Mouse (Mus musculus) bone marrow macrophage, adult 2 months (primary cell): ENCODE results near the gene Ptprd. TPM values are rescaled to one million over a fixed set of nuclear protein-coding genes. Genes with fewer than 3 reads are reported as not detected.
"Not testable (repeated sequence)": the region's sequence is repeated elsewhere in the genome, so short reads cannot be mapped to it uniquely, and the experiment has no call there.

Experiments used
- H3K27ac ChIP-seq: 2 replicates; pipeline ENCODE4 v1.5.1; 2012; ENCODE audit warnings: low read depth, low read length; ENCODE audit not compliant: insufficient read depth
- H3K4me1 ChIP-seq: 2 replicates; pipeline ENCODE4 v1.6.1; 2012; ENCODE audit warnings: low read length; ENCODE audit not compliant: control insufficient read depth, insufficient read depth
- H3K4me3 ChIP-seq: 2 replicates; pipeline ENCODE4 v1.5.1; 2012; ENCODE audit warnings: mild to moderate bottlenecking, low read length, moderate library complexity; ENCODE audit not compliant: insufficient read depth
- CTCF ChIP-seq: IDR thresholded peaks from 2 replicates; pipeline ENCODE4 v1.5.1; 2012; ENCODE audit warnings: low read depth, mild to moderate bottlenecking, low read length, moderate library complexity
- POLR2A ChIP-seq: IDR thresholded peaks from 2 replicates; pipeline ENCODE4 v1.6.1; 2012; ENCODE audit warnings: mild to moderate bottlenecking, low read depth, low read length, borderline replicate concordance
- polyA plus RNA-seq: library from polyadenylated mRNA; stranded (reverse); fragments of >200 nt; gene quantifications from 2 replicates; pipeline ENCODE4 v1.2.4, GENCODE M21; 2012; ENCODE audit not compliant: missing spikeins, insufficient read depth, insufficient read length

Ptprd gene
- polyA plus RNA-seq, 1 experiment, result 1.4 TPM

- TF ChIP-seq CTCF (no peak), POLR2A (no peak)
- H3K4me3 ChIP-seq, result no peak overlapping the region
- no peaks in the 10 kb centered on the region for H3K4me1 ChIP-seq
- H3K27ac ChIP-seq, result no peak overlapping the region
These were observed 219.1 kb downstream of the Ptprd start for GRCm38 (mm10) chr4:77992709-77993108.

- no peak for TF ChIP-seq POLR2A
- no peak for TF ChIP-seq CTCF
- Histone ChIP-seq H3K4me3 (no peak overlapping the region), H3K4me1 (no peaks in the 10 kb centered on the region), H3K27ac (no peak overlapping the region)
These were observed 229.7 kb downstream of the Ptprd start for GRCm38 (mm10) chr4:77982094-77982493.

GRCm38 (mm10) chr4:77961711-77962110 is 250.1 kb downstream of the Ptprd start:
- H3K4me1 ChIP-seq, result no peaks in the 10 kb centered on the region
- no peak overlapping the region for H3K27ac ChIP-seq
- H3K4me3 ChIP-seq, result no peak overlapping the region
- no peak for TF ChIP-seq POLR2A
- no peak for TF ChIP-seq CTCF

GRCm38 (mm10) chr4:77889489-77889888 is 322.3 kb downstream of the Ptprd start:
- Histone ChIP-seq H3K27ac (no peak overlapping the region), H3K4me1 (no peaks in the 10 kb centered on the region), H3K4me3 (no peak overlapping the region)
- no peak for TF ChIP-seq CTCF
- no peak for TF ChIP-seq POLR2A

- Histone ChIP-seq H3K27ac (no peak overlapping the region), H3K4me1 (no peaks in the 10 kb centered on the region), H3K4me3 (no peak overlapping the region)
- TF ChIP-seq CTCF (no peak), POLR2A (no peak)
These were observed 331.5 kb downstream of the Ptprd start for GRCm38 (mm10) chr4:77880213-77880612.

- H3K27ac ChIP-seq, result no peak overlapping the region
- H3K4me1 ChIP-seq, result no peaks in the 10 kb centered on the region
- H3K4me3 ChIP-seq, result no peak overlapping the region
- TF ChIP-seq POLR2A (no peak), CTCF (no peak)
These were observed 350.5 kb downstream of the Ptprd start for GRCm38 (mm10) chr4:77861269-77861668.

GRCm38 (mm10) chr4:77797391-77797790 is 414.4 kb downstream of the Ptprd start:
- H3K4me1 ChIP-seq, H3K4me3 ChIP-seq, H3K27ac ChIP-seq: not testable (repeated sequence)

- no peak overlapping the region for H3K4me3 ChIP-seq
- no peaks in the 10 kb centered on the region for H3K4me1 ChIP-seq
- no peak overlapping the region for H3K27ac ChIP-seq
- TF ChIP-seq CTCF, result no peak
- TF ChIP-seq POLR2A, result no peak
These were observed 434.5 kb downstream of the Ptprd start for GRCm38 (mm10) chr4:77777237-77777636.

GRCm38 (mm10) chr4:77763790-77764189 is 448.0 kb downstream of the Ptprd start:
- no peak overlapping the region for H3K27ac ChIP-seq
- no peak for TF ChIP-seq CTCF
- H3K4me3 ChIP-seq, result no peak overlapping the region
- H3K4me1 ChIP-seq, result no peaks in the 10 kb centered on the region

GRCm38 (mm10) chr4:77743391-77743790 is 468.4 kb downstream of the Ptprd start:
- H3K27ac ChIP-seq, result no peak overlapping the region
- no peaks in the 10 kb centered on the region for H3K4me1 ChIP-seq
- TF ChIP-seq POLR2A, result no peak
- no peak for TF ChIP-seq CTCF
- H3K4me3 ChIP-seq, result no peak overlapping the region

- no peak overlapping the region for H3K27ac ChIP-seq
- H3K4me1 ChIP-seq, result no peaks in the 10 kb centered on the region
- H3K4me3 ChIP-seq, result no peak overlapping the region
- TF ChIP-seq POLR2A, result no peak
- no peak for TF ChIP-seq CTCF
These were observed 489.9 kb downstream of the Ptprd start for GRCm38 (mm10) chr4:77721908-77722307.
